Mouse (Mus musculus): ENCODE data around the gene Hist2h2ac. TPM values are rescaled to one million over a fixed set of nuclear protein-coding genes. Genes with fewer than 3 reads are reported as not detected.
"Not testable (repeated sequence)": the region's sequence is repeated elsewhere in the genome, so short reads cannot be mapped to it uniquely, and the experiment has no call there.

Gene Hist2h2ac
- polyA plus RNA-seq, 1 experiment: 1.9 TPM

GRCm38 (mm10) chr3:96207819-96208218 is 12.9 kb downstream of the Hist2h2ac start:
- TF ChIP-seq MYOG (IDR thresholded peaks at IDR 0.05; ENCODE audit: control insufficient read depth, extremely low read depth, insufficient read length): no peak
- no peak for TF ChIP-seq CEBPB (IDR thresholded peaks at IDR 0.05; ENCODE audit: low read depth)
- no peak for TF ChIP-seq FOSL1 (IDR thresholded peaks at IDR 0.05; ENCODE audit: insufficient read depth, low read length, poor library complexity, severe bottlenecking)
- no peak for TF ChIP-seq USF1 (IDR thresholded peaks at IDR 0.05; ENCODE audit: low read depth)
- TF ChIP-seq MAX (IDR thresholded peaks at IDR 0.05): no peak
- TF ChIP-seq MYOD1 (IDR thresholded peaks at IDR 0.05; ENCODE audit: control insufficient read depth, insufficient read length, low read depth): no peak
- no peak for TF ChIP-seq CTCF (IDR thresholded peaks at IDR 0.05; ENCODE audit: control insufficient read depth, insufficient read depth, insufficient read length)

GRCm38 (mm10) chr3:96199731-96200130 is 20.9 kb downstream of the Hist2h2ac start:
- Histone ChIP-seq H3K4me3 (ENCODE audit: insufficient read depth, poor library complexity, severe bottlenecking) (no peak overlapping the region), H3K79me3 (ENCODE audit: low read depth) (no peaks in the 10 kb centered on the region), H3K36me3 (ENCODE audit: control insufficient read depth, insufficient read depth) (no peaks in the 10 kb centered on the region), H3K79me2 (ENCODE audit: control insufficient read depth, insufficient read depth) (peaks cover 7% of the 10 kb centered on the region), H3ac (ENCODE audit: control insufficient read depth, insufficient read length, low read depth) (no peak overlapping the region), H3K27me3 (ENCODE audit: control insufficient read depth, insufficient read depth, insufficient read length) (no peaks in the 10 kb centered on the region)
- TF ChIP-seq USF1 (IDR thresholded peaks at IDR 0.05; ENCODE audit: low read depth): no peak
- TF ChIP-seq MYOG (IDR thresholded peaks at IDR 0.05; ENCODE audit: control insufficient read depth, extremely low read depth, insufficient read length): no peak
- no peak for TF ChIP-seq MYOD1 (IDR thresholded peaks at IDR 0.05; ENCODE audit: control insufficient read depth, insufficient read length, low read depth)
- TF ChIP-seq FOSL1 (IDR thresholded peaks at IDR 0.05; ENCODE audit: insufficient read depth, low read length, poor library complexity, severe bottlenecking): no peak
- TF ChIP-seq MAX (IDR thresholded peaks at IDR 0.05): no peak
- TF ChIP-seq CTCF (IDR thresholded peaks at IDR 0.05; ENCODE audit: control insufficient read depth, insufficient read depth, insufficient read length): no peak
- TF ChIP-seq CEBPB (IDR thresholded peaks at IDR 0.05; ENCODE audit: low read depth): no peak

More at GRCm38 (mm10) chr3:96207819-96208218, 12.9 kb downstream of the Hist2h2ac start:
- peaks cover 4% of the 10 kb centered on the region for H3K27me3 ChIP-seq (ENCODE audit: control insufficient read depth, insufficient read depth, insufficient read length)
- no peaks in the 10 kb centered on the region for H3K79me2 ChIP-seq (ENCODE audit: control insufficient read depth, insufficient read depth)
- no peaks in the 10 kb centered on the region for H3K36me3 ChIP-seq (ENCODE audit: control insufficient read depth, insufficient read depth)
- no peak overlapping the region for H3ac ChIP-seq (ENCODE audit: control insufficient read depth, insufficient read length, low read depth)
- no peaks in the 10 kb centered on the region for H3K79me3 ChIP-seq (ENCODE audit: low read depth)
- H3K4me3 ChIP-seq (ENCODE audit: insufficient read depth, poor library complexity, severe bottlenecking): no peak overlapping the region

GRCm38 (mm10) chr3:96198601-96199251 is 22.0 kb downstream of the Hist2h2ac start:
- H3K79me2 ChIP-seq (ENCODE audit: control insufficient read depth, insufficient read depth); H3K4me3 ChIP-seq (ENCODE audit: insufficient read depth, poor library complexity, severe bottlenecking); H3K79me3 ChIP-seq (ENCODE audit: low read depth); H3K27me3 ChIP-seq (ENCODE audit: control insufficient read depth, insufficient read depth, insufficient read length); H3K36me3 ChIP-seq (ENCODE audit: control insufficient read depth, insufficient read depth); H3ac ChIP-seq (ENCODE audit: control insufficient read depth, insufficient read length, low read depth): not testable (repeated sequence)

- Histone ChIP-seq H3K79me2 (ENCODE audit: control insufficient read depth, insufficient read depth) (peaks cover 7% of the 10 kb centered on the region), H3K79me3 (ENCODE audit: low read depth) (no peaks in the 10 kb centered on the region), H3K27me3 (ENCODE audit: control insufficient read depth, insufficient read depth, insufficient read length) (no peaks in the 10 kb centered on the region), H3K4me3 (ENCODE audit: insufficient read depth, poor library complexity, severe bottlenecking) (no peak overlapping the region), H3ac (ENCODE audit: control insufficient read depth, insufficient read length, low read depth) (no peak overlapping the region), H3K36me3 (ENCODE audit: control insufficient read depth, insufficient read depth) (no peaks in the 10 kb centered on the region)
- TF ChIP-seq MYOG (IDR thresholded peaks at IDR 0.05; ENCODE audit: control insufficient read depth, extremely low read depth, insufficient read length) (no peak), MYOD1 (IDR thresholded peaks at IDR 0.05; ENCODE audit: control insufficient read depth, insufficient read length, low read depth) (no peak), CEBPB (IDR thresholded peaks at IDR 0.05; ENCODE audit: low read depth) (no peak), CTCF (IDR thresholded peaks at IDR 0.05; ENCODE audit: control insufficient read depth, insufficient read depth, insufficient read length) (no peak)
Measured at GRCm38 (mm10) chr3:96198181-96198580, 22.5 kb downstream of the Hist2h2ac start.

- H3K36me3 ChIP-seq (ENCODE audit: control insufficient read depth, insufficient read depth): no peaks in the 10 kb centered on the region
- H3ac ChIP-seq (ENCODE audit: control insufficient read depth, insufficient read length, low read depth): peak overlapping the region; percentile 97
- no peaks in the 10 kb centered on the region for H3K27me3 ChIP-seq (ENCODE audit: control insufficient read depth, insufficient read depth, insufficient read length)
- no peaks in the 10 kb centered on the region for H3K79me3 ChIP-seq (ENCODE audit: low read depth)
- H3K79me2 ChIP-seq (ENCODE audit: control insufficient read depth, insufficient read depth): peaks cover 7% of the 10 kb centered on the region
- peak overlapping the region; percentile 47 for H3K4me3 ChIP-seq (ENCODE audit: insufficient read depth, poor library complexity, severe bottlenecking)
- peak; percentile 85 for TF ChIP-seq MAX (IDR thresholded peaks at IDR 0.05)
- TF ChIP-seq MYOD1 (IDR thresholded peaks at IDR 0.05; ENCODE audit: control insufficient read depth, insufficient read length, low read depth): no peak
Measured at GRCm38 (mm10) chr3:96197129-96197749, 23.4 kb downstream of the Hist2h2ac start.

GRCm38 (mm10) chr3:96196437-96197128 is 24.1 kb downstream of the Hist2h2ac start:
- TF ChIP-seq MAX (IDR thresholded peaks at IDR 0.05): no peak
- TF ChIP-seq CTCF (IDR thresholded peaks at IDR 0.05; ENCODE audit: control insufficient read depth, insufficient read depth, insufficient read length): no peak
- TF ChIP-seq CEBPB (IDR thresholded peaks at IDR 0.05; ENCODE audit: low read depth): no peak
- TF ChIP-seq USF1 (IDR thresholded peaks at IDR 0.05; ENCODE audit: low read depth): no peak
- TF ChIP-seq MYOG (IDR thresholded peaks at IDR 0.05; ENCODE audit: control insufficient read depth, extremely low read depth, insufficient read length): no peak
- no peak for TF ChIP-seq MYOD1 (IDR thresholded peaks at IDR 0.05; ENCODE audit: control insufficient read depth, insufficient read length, low read depth)
- no peak for TF ChIP-seq FOSL1 (IDR thresholded peaks at IDR 0.05; ENCODE audit: insufficient read depth, low read length, poor library complexity, severe bottlenecking)
- no peaks in the 10 kb centered on the region for H3K79me3 ChIP-seq (ENCODE audit: low read depth)
- peak overlapping the region; percentile 47 for H3K4me3 ChIP-seq (ENCODE audit: insufficient read depth, poor library complexity, severe bottlenecking)
- peaks cover 7% of the 10 kb centered on the region for H3K79me2 ChIP-seq (ENCODE audit: control insufficient read depth, insufficient read depth)
- H3K36me3 ChIP-seq (ENCODE audit: control insufficient read depth, insufficient read depth): no peaks in the 10 kb centered on the region
- H3K27me3 ChIP-seq (ENCODE audit: control insufficient read depth, insufficient read depth, insufficient read length): no peaks in the 10 kb centered on the region
- peak overlapping the region; percentile 97 for H3ac ChIP-seq (ENCODE audit: control insufficient read depth, insufficient read length, low read depth)
